Mouse (Mus musculus): ENCODE measurements at regions not wholly inside any gene's neighbourhood (a gene's known extent, or its start where the extent isn't known, plus 50 kb on each side); places are given as distances from the start of the nearest gene placed in this dataset.

- no peak for DNase-seq
Observed at GRCm38 (mm10) chr7:135888598-135888997, 172.4 kb upstream of the Mki67 start.

DNA sequence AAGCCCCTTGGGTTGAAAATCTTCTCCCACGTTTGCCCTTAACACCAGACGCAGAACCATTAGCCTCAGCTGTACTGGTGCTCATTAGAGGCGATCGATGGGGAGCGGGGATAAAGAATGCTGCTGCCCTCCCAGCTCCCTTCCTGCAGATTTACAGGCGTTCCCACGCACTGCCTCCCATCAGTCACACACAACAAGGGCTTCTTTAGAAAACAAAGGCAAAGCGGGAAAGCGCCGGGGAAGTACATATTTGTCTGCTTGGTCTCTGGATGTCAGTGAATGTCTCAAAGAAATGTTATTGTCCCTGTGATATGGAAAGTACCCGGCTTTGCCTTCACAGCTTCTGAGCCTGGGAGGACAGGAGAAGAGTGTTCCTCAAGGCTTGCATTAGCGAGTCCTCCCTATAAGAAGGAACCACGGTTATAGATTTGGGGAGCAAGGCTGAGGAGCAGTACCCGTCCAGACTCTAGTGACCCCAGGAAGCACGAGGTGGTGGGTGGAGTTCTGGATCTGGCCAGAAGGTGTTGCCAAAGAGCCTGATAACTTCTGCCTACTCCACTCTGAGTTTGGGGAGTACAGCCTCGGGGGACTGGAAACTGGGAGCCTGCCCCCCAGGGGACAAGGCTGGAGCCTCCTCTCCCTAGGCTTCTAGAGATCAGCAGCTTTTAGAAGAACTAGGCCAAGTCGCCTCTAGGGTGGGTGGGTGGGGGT, 173.0 kb upstream of the Mki67 start:
- DNase-seq = peak; percentile 42 to 58

GRCm38 (mm10) chr7:135898876-135899275, 182.7 kb upstream of the Mki67 start:
- peak in 1 of 2 experiments; percentile 30 for DNase-seq

- no peak for DNase-seq
Observed at GRCm38 (mm10) chr7:135899765-135900164, 183.6 kb upstream of the Mki67 start.

- DNase-seq = peak; percentile 68 to 74
Observed at GRCm38 (mm10) chr7:135900861-135901321, 184.7 kb upstream of the Mki67 start.

DNA sequence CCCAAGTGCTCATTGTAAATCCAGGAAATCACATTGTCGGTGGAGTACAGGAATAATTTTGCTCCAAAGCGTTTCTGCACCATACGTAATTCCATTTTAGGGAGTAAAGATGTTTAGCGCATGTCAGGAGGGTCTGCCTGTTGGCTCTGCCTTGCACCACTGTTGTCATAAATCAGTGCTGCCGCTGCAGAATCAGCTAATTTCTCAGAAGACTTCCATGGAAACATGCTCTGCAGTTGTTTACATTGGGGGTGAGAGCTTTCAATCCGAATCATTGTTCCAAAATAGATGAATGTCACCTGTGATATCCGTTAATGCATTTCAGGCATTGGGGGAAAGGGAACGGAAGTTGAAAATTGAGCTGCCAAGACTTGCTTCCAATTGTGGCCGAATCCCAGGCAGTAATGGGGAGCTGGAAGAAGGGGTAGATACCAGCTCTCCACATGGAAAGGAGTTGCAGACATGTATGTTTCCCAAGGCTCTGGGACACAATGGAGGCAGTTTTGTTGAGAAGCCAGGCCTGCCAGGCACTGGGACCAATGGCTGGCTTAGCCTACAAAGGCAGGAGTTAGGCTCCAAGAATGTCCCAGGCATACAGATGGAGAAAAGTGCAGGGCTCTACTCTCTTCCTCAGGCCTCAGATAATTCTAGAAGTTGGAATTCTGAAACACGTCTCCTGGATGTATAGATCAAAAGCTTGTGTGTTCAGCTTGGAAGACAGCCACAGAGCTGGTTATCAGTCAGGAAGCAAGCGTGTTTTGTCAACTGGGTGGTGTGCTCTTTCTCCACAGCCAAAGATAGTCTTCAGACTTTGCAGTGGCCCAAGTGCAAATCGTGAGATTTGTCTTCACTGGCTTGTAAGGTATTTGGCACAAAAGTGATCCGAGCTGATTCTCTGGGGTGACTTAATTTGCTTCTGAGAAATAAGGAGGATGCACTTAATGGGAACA, 186.2 kb upstream of the Mki67 start:
- peak; percentile 36 to 45 for DNase-seq

DNA sequence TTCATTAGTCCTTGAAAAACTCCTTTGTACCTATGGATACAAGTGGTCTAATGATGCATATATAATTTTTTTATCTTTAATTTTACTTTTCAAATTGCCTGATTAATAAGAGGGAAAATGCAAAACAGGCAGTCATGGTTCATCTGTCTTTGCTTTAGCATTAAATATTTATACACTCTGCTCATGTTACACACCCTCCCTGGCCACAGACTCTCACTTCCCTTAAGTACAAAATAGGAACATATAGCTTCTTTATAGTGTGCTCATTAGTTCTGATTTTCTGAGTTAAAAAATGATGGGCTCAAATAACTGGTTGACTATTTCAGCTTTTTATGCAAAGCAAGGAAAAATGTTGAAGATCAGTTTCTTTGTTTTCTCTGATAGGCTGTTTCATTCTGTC, 195.2 kb upstream of the Mki67 start:
- no peak for DNase-seq

DNA sequence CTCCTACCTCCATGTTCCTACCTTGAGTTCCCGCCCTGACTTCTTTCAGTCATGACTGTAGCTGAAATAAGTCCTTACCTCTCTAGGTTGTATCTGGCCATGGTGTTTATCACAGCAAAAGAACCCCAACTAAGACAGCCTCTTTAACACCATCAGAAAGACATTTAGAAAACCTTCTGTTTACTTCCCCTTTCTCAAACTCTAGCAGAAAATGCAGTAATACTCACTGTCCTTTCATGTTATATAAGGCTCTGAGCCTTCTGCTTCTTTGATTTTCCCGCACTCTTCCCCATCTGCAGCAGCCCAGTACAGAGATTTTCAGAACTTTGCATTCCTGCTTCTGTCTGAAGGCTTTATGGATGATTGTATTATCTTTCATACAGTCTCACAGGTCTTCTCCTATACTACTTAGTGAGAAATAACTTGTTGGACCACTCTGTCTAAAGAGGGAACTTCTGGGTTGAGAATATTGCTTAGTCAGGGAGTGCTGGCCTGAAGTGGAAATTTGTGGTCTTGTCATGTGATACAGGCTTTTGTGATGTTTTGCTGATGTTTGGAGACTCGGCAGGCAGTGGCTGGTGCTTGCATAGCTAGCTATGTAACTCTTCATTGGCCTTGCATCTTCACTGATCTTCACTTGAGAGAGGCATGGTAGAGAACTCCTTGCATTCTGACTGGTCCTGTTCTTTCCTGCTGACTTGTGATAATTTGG, 197.9 kb upstream of the Mki67 start:
- DNase-seq = peak in 1 of 2 experiments; percentile 53

GRCm38 (mm10) chr7:135923876-135924275, 207.7 kb upstream of the Mki67 start:
- DNase-seq = no peak

- no peak for DNase-seq
Observed at GRCm38 (mm10) chr7:135924641-135925040, 208.5 kb upstream of the Mki67 start.

DNA sequence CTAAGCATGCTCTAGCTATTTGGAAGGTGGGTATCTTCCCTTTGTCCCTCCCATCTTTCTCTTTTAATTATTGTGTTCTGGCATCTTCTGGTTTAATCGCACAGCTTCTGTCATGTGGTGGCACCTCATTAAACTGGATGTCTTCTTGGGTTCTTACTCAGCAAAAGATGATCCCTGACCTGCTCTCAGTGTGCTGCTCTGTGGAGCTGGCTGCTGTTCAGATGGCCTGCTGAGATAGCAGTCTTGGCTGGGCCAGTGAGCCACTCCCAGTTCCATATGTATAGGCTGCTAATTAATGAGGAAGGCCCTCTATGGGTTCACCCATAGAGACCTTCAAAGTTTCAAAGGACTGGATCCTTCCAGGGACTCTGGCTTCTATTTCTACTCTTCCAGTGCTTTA, 213.9 kb upstream of the Mki67 start:
- no peak for DNase-seq

DNA sequence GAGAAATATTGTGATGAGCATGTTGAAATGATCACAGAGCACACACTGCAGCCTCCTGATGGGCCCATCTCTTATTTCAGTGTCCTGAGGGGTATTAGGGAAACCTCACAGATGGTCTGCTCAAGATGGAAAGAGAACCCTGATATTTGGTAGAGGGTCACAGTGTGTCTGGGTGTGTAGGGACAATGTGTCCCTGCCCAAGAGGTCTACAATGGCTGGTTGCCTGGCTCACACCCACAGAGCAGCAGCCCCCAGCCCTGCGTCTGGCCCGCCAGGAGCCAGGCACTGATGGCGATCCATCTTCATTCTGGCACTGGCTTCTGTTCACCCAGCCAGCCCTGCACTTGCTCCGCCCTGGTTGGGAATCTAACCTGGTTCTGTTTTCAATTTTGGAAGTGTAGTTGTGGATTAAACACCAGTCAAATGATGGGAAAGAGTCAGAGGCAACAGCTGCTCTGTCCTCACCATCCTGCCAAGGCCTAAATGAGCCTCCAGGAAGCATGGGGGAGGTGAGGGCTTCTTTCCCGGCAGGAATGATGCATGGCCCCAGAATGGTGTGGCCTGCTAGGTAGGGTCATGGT, 216.5 kb upstream of the Mki67 start:
- DNase-seq = peak; percentile 13 to 35

- peak in 1 of 2 experiments; percentile 36 for DNase-seq
Observed at GRCm38 (mm10) chr7:135935180-135935579, 219.0 kb upstream of the Mki67 start.

GRCm38 (mm10) chr7:135937465-135937864, 221.3 kb upstream of the Mki67 start:
- no peak for DNase-seq

GRCm38 (mm10) chr7:135939341-135939740, 223.2 kb upstream of the Mki67 start:
- DNase-seq = no peak

- DNase-seq = no peak
Observed at GRCm38 (mm10) chr7:135942826-135943225, 226.7 kb upstream of the Mki67 start.

- DNase-seq = no peak
Observed at GRCm38 (mm10) chr7:135946071-135946646, 230.0 kb upstream of the Mki67 start.

DNA sequence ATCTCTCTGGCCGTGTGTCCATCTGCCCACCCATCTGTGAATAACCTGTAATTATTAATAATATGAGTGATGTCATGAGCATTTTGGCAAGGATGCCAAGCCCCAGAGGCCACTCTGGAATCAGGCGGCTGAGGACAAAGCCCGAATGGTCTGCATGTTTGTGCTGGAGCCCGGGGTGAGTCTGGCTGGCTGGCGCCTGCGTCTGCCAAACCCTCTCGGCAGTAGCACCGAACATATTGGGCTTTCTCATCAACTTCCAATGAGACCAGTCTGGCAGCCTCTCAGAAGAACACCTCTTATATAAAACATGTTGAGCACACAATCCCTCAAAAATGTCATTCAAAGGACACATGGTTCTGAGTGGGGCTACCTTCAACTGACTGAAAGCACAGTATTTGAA, 244.9 kb upstream of the Mki67 start:
- DNase-seq = peak; percentile 12 to 41

- DNase-seq = no peak
Observed at GRCm38 (mm10) chr7:135965528-135965927, 249.4 kb upstream of the Mki67 start.

DNA sequence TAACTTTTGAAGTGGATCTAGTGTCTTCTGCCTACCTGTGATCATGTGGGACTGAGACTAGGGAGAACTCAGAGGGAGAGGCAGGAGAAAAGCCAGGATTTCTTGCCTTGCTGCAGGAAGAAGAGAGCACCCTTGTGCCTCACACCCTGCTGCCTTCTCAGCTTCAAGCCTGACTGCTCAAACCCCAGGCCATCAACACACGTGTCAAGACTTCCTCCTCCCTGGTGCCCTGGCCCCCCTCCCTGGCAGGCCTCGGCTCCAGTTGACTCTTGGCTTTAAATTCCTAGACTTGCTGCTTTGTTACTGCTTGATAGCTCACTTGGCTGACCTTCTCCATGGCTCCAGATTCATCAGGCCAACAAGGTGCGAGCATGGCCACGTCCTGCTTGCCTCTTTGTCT, 250.1 kb upstream of the Mki67 start:
- peak in 1 of 2 experiments; percentile 2 for DNase-seq

- DNase-seq = no peak
Observed at GRCm38 (mm10) chr7:135968638-135969037, 252.5 kb upstream of the Mki67 start.

- no peak for DNase-seq
Observed at GRCm38 (mm10) chr7:135986021-135986420, 269.9 kb upstream of the Mki67 start.

All from heart, adult 18-20 months (tissue).